Mouse (Mus musculus): ENCODE data around the gene Gm13278.

DNA sequence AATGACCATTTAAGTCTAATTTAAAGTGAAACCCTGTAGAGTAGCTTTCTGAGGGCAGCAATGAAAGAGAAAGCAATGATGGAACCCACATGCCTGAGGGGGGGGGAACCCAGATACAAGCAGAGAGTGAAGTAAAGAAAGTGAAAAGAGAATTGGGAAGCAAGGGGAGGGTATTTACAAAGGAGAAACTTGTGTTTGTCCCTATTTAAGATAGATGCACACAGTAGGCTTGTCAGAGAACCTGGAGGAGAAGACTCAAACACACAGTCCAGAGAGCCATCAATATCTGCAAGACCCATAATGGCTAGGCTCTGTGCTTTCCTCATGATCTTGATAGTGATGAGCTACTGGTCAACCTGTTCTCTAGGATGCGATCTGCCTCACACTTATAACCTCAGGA lies 28.3 kb downstream of the Gm13278 start, which contains the start of gene Ifna11:
- TF ChIP-seq CTCF (IDR thresholded peaks at IDR 0.05; ENCODE audit: control insufficient read depth, insufficient read depth, low read length) (no peak), POLR2A (IDR thresholded peaks at IDR 0.05; ENCODE audit: borderline replicate concordance, control insufficient read depth, low read depth, low read length) (no peak)
